Mouse (Mus musculus): ENCODE data around the gene Ndufb4.
"Not testable (repeated sequence)": the region's sequence is repeated elsewhere in the genome, so short reads cannot be mapped to it uniquely, and the experiment has no call there.

Ndufb4 gene

DNA sequence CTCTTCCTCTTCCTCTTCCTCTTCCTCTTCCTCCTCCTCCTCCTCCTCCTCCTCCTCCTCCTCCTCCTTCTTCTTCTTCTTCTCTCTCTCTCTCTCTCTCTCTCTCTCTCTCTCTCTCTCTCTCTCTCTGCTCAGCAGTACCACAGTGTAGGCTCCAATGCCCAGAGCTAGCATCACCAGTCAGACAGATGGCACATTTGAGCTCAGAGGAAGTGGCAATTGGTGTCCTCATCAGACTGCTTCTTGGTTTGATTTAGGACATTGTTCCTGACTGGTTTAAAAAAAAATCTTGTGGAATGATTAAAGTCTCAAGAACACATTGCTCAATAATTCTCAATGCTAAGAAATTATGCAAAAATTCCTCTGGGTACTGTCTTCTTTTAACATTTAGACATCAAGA, 13.7 kb downstream of the Ndufb4 start:
- in situ Hi-C loops (cut with MboI): not testable (repeated sequence)

DNA sequence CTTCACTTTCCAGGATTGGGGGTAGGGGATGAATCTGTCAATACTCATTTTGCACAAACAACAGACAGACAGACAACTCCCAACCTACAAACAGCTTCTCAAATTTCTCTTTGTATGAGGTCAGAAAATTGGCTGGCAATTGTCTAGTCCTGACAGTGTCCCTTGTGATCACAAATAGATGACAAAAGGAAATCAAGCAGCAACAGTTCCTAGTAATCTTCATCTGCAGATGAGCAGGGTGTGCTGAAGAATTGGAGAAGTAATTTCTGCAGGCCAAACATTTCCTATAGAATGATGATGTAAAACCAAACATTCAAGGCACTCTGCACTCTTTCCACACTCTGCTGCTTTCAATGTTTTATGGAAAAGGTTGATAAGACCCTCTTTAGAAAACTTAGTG, 16.5 kb downstream of the Ndufb4 start:
- in situ Hi-C loops (cut with MboI): no loop called here

DNA sequence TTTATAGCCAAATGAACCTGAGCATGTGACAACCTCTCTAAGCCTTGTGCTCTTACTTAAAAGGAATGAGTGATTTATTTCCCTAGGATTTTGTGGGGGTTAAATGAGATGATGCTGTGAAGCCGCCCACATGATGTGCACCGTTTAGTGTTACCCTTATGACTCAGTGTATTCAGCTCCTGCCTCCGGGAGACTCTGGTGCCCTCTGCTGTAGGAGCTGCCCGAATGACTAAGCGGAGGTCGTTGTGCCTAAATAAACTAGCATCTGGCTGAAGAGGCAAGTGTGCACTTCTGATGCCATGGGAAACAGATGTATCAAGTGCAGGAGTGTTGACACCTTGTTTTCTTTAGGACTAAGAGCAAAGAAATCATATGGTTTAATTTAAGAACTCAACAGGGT, 18.1 kb downstream of the Ndufb4 start:
- in situ Hi-C loops (cut with MboI): no loop called here

DNA sequence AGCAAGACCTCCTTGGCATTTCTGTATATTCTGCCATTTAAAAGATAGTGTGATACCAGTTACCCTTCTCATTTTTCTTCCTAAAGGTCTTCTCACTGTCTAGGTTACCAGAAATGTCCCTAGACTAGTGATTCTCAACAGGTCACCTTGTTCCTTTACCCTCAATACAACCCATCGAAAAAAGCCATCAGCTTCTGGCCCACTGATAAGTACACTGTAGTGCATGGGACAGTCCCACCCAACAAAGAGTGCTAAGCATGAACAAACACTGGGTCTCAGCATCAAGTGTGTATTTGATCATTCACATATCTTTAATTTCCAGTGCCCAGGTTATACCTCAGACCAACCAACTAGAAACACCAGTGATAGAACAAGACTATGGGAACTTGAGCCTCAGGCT, 19.2 kb downstream of the Ndufb4 start:
- in situ Hi-C loops (cut with MboI): no loop called here

DNA sequence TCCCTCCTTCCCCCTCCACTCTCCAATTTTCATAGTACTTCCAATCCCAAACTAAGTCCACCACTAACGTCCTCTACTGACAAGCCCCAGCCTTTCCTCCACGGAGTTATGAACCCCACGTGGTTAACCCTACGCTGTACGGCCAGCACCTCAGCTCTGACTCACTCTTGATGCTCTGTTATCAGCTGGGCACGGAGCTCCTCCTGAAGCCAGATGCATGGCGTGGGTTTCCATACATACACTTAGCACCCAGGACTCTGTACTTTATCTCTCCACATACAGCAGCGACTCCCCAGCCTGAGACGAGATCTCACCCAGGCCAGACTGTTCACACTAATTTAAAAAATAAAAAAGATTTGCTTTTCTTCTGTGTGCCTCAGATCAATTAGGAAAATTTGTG, 19.7 kb downstream of the Ndufb4 start:
- in situ Hi-C loops (cut with MboI): no loop called here

DNA sequence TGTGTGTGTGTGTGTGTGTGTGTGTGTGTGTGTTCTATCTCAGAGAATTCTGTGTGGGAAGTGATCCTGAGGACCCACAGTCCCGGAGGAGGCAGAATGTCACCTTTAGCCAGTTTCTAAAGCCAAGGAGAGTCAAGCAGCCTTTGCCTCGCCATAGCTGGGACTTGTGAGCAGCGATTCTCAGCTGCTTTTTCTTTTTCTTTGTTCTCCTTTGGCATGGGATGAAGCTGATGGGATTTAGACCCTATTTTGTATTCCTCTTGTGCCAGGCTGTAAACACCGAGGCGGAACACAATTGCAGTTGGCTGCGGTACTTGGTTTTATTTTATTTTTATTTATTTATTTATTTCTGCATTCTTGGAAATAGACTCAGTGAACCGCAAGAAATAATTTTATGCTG, 25.2 kb downstream of the Ndufb4 start:
- in situ Hi-C loops (cut with MboI): no loop called here

DNA sequence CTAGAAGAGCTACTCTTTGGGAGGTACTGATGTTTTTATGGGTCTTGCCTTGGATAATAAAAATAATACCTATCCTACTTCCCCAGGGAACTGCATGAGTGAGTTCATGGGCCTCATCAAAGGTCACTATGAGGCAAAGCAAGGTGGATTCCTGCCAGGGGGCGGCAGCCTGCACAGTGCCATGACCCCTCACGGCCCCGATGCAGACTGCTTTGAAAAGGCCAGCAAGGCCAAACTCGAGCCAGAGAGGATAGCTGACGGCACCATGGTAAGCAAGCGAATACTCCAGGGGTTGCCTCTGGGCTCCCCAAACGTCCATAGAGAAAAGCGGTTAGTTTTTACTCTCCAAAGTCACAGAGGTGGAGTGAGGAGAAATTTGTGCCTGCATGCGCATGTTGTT, 25.9 kb downstream of the Ndufb4 start:
- in situ Hi-C loops (cut with MboI): no loop called here

DNA sequence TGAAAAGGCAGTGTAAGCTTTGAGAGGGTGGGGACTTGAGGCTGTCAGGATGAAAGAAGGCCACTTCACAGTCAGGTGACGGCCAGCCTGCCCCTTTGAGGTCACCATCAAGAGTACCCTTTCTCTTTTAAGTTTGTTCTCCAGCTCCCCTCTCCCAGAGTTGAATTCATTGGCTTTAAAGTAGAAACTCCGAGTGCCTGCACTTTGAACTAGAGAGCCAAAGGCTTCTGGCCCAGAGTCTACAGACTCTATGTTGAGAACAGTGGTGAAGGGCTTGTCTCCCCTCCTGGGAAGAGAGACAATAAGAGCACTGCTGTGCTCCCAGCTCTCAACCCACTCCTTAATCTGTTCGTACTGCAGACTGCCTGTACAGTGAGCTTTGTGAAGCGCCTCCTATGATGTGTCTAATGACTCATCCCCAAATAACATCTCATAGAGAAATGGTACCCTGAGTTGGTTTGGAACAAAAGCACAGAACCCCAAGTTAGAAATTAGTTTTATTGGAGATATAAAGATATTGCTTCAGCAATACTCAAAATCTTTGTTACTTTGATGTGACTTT, 27.8 kb downstream of the Ndufb4 start:
- in situ Hi-C loops (cut with MboI): no loop called here

DNA sequence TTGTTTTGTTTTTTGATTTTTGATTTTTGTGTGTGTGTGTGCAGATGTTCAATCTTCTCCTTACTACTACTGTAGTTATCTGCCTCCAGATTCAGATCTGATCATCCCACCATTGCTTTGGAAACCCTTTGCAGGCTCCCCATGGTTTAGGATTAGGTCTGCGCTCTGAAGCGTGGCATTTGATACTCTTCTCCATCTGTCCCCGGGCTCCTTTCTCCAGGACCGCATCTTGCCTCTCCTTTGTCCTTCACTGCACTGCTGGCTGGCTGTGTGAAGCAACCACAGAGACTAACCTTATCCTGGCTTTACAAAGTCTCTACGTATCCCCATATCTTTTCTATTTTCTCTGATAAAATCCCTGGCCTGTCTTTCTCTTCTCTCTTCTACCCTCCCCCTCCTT, 31.3 kb downstream of the Ndufb4 start:
- in situ Hi-C loops (cut with MboI): no loop called here

DNA sequence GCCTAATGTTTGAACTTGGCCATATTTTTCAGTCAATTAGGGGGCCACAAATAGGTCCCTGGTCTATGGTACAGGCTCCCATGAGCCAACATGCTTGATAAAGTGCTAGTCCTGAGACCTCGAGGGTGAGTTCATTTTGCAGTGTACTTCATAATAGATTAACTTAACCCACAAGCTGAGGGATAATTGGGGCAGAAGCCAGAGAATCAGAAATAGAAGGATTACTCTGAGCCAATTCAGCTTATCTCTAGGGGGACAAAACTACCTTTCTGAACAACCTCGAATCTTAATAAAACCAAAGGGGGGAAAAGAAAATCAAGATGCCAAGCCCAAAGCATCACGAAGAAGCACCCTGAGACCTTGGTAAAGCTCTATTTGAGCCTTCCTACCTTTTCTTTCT, 31.9 kb downstream of the Ndufb4 start:
- in situ Hi-C loops (cut with MboI): no loop called here

DNA sequence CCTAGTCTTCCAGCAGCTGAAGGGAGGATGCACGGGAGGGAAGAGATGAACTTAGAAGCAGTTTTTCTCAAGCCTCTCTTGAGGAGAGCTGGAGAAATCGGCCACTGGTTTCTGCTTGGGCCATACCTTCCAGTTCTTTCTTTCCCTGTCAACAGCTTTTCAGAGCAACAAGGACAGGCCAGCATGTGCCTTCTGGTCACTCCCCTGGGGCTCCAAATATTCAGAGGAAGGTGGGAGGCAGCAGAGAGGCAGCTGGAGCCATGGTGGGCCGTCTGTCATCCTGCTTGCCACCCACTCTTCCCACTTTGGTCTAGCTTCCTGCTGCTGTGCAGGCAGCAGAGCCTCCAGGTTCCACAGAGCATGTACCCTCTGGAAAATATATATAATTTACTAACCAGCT, 36.6 kb downstream of the Ndufb4 start:
- in situ Hi-C loops (cut with MboI): no loop called here

DNA sequence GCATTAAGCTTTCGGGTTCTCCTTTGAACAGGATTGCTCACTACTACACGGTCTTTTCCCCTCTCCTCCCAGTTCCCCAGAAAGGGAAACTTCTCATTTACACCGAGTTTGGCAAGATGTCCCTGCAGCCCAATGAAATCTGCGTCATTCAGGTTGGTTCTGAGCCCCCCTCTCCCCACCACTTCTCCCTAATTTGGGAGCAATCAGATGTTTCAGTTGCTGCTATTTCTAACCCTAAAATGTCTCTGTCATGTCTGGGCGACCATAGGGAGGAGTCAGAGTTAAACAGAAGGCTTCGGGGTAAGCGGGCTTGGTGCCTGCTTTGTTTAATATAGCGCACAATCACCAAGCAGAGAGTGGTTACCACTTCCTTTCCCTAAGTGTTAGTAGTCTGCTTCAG, 38.1 kb downstream of the Ndufb4 start:
- in situ Hi-C loops (cut with MboI): no loop called here

DNA sequence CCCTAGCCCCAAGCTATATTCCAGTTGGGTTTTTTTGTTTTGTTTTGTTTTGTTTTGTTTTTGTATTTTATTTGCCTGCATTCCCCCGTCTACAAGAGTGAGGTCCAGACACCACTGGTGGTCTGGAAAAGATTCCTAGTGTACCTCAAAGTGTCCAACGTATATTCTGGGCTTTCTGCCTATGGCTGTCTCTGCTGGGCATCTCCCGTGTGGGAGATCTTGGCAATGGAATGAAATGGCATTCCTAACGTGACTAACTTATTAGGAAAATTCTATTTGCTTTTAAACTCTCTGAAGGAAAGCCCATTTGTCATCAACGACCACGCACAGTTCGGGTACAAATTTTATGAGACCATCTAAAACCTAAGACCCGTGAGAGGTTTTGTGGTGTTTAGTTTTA, 38.8 kb downstream of the Ndufb4 start:
- in situ Hi-C loops (cut with MboI): no loop called here

DNA sequence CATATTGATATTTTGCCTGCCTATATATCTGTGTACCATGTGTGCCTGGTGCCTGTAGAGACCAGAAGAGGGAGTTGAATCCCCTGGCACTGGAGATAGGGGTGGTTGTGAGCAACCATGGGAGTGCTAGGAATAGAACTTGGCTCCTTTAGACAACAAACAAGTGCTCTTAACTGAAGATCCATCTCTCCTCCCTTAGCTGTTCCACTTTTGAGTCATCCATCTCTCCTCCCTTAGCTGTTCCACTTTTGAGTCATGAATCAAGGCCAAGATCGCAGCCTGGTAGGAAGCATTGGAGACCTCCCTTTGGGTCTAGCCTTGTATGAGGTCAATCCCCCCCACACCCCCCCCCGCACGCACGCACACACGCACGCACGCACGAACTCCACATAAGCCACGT, 39.7 kb downstream of the Ndufb4 start:
- in situ Hi-C loops (cut with MboI): no loop called here

DNA sequence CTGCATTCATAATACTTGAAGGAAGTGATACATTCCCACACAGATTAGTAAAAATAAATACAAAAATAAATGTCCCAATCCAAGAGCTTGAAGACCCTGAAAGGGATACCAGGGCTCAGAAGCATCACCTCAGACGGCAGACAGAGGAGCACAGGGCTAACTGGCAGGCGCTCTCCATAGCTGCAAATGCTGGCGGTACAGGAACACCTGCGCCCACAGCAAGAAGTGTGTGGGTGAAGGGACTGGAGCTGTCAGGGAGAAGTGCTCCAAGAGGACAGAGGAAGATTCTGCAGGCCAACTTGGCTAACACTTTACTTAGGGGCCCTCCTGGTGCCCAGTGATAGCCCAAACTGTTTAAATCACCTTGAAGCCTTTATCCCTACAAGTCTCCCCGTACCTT, 42.2 kb downstream of the Ndufb4 start:
- in situ Hi-C loops (cut with MboI): no loop called here

DNA sequence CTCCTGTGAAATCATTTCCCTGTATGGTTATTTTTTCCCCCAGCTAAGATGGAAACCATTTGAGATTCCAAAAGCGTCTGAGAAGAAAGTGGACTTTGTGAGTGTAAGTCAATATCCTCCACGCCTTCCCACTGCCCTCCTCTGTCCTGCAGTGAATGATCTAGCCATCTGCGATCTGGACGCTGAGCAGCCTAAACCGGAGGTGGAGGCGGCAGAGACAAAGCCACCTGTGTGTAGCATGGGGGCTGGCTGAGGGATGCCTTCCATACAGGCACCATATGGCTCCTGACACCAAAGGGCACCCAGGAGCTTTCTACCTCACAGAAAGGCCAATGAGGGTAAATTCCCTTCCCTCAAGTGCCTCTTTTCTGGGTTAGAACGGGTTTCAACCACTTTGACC, 43.2 kb downstream of the Ndufb4 start:
- in situ Hi-C loops (cut with MboI): no loop called here

DNA sequence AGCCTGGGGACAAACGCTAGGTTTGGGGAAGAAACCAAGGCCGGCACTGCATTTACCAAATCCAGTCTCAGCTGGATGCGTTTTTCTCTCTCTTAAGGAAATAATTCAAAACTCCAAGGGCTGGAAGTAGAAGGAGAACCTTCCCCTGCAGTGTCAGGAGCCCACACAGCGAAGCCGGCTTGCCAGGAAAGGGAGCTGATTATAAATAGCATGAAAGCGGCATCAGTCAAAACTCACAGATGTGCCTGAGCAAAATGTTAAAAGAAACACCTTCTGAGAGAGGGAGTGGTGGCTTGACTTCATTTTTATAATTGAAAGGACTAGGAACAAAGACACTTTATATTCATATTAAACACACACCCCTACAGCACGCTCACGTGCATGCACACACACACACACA, 43.9 kb downstream of the Ndufb4 start:
- in situ Hi-C loops (cut with MboI): no loop called here

DNA sequence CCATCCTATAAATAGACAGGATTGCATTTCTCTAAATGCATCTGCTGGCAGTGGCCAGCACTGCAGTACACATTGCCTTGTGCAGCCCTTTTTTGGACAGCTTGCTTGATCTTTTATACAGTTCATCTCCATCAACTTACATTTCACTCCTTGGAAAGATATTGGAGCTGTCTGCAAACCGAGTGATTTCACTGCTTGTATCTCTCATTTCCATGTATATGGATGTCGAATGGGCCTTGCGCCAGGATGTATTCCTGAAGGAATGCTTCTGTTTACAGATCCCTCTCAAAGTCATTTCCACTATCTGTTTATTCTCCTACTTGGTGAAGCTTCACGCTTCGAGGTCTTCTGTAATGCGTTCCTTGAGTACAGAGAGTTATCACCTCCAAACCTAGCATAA, 50.0 kb downstream of the Ndufb4 start:
- in situ Hi-C loops (cut with MboI): no loop called here

DNA sequence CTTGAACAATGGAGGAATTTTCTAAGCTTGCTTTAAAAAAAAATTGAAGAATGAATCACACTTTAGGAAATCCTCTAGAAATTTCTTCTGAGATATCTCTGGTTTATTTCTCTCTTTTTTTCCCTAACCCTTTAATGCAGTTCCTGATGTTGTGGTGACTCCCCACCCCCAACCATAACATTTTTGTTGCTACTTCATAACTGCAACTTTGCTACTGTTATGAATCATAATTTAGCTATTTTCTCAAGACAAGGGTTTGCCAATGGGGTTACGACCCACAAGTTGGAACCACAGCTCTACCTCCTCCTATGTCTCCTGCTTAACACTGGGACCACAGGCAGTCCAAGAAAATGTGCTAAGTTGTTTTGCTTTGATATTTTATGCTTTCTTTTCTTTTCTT, 50.8 kb downstream of the Ndufb4 start:
- in situ Hi-C loops (cut with MboI): no loop called here

DNA sequence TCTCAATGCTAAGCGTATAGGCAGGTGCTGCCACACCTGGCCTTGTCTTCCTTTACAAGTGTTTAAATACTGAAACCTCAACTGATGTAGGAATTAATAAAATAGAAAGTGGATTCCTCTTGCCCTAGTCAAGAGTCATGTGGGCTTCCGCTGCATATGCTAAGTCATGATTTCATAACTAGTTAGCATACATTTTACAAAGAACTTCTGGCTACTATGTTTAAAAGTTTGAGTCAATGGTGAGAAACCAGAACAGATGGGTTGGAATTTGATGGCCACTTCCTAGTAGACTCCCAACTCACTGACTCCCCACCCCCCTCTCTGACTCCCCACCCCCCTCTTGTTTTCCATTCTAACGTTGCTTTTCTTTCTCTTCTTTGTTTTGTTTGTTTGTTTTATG, 54.9 kb downstream of the Ndufb4 start:
- in situ Hi-C loops (cut with MboI): no loop called here

DNA sequence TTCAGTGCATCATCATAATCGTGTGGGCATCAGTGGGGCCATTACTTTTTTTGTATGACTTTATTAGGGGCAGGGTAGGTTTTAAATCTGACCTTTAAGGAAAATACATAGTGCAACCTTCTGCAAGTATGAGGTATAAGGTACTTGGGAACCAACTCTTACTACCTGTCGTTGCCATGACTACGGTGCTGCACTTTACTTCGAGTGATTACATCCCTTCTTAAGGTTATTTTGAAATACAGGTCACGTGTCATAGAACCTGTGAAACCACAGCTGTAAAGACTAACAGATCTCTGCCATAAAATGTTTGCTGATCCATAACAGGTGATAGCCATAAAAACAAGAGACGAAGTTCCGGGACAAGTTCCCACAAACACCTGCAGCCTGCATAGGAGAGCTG, 55.8 kb downstream of the Ndufb4 start:
- in situ Hi-C loops (cut with MboI): no loop called here

DNA sequence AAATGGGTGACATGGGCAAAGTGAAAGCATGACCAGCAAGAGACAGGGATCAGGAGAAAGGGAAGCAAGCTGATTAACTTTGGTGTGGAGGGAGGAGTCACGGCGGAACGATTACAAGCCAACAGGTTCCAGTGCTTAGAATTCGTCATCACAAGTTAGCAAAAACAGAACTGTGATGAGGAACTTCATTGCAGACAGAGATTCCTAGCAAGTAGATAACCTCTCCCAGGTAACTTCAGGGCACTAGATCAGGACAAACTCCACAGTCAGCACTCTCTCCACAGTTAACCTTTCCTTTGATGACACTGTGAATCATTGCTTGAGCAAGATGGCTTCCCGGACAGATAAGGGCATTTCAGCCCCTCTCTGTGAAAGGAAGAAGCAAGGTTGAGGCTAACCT, 56.8 kb downstream of the Ndufb4 start:
- in situ Hi-C loops (cut with MboI): no loop called here

Measured in mature B cell (primary cell).